Mouse (Mus musculus): ENCODE data around the gene Cntnap5b.

Cntnap5b gene

DNA sequence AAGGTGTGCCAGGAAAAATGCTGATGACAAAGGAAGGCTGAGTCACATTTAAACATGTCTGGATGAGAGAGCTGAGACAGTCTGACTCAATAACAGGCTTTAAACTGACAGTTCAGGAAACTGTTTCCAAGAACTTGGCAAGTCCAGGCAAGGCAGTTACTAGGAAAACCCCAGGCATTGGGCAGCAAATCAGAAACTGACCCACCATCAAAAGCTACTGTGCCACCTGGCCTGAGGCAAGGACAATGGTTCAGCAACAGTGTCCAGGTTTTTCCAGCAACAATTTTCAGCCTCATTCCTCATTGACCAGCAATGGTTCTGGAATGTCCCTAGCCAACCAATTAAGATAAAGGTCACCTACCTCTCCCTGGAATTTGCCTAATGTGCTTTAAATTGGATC lies 399.0 kb downstream of the Cntnap5b start:
- no peak for DNase-seq (ENCODE audit: low read depth, low spot score)

DNA sequence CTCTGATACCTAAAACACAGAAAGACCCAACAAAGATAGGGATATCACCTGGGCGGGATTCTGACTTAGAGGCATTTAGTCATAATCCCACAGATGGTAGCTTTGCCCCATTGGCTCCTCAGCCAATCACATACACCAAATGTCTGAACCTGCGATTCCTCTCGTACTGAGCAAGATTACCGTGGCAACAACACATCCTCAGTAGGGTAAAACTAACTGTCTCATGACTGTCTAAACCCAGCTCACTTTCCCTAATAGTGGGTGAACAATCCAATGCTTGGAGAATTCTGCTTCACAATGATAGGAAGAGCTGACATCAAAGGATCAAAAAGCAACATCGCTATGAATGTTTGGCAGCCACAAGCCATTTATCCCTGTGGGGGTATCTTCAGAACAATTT lies 407.5 kb downstream of the Cntnap5b start:
- DNase-seq (ENCODE audit: low read depth, low spot score) = peak; percentile 100

DNA sequence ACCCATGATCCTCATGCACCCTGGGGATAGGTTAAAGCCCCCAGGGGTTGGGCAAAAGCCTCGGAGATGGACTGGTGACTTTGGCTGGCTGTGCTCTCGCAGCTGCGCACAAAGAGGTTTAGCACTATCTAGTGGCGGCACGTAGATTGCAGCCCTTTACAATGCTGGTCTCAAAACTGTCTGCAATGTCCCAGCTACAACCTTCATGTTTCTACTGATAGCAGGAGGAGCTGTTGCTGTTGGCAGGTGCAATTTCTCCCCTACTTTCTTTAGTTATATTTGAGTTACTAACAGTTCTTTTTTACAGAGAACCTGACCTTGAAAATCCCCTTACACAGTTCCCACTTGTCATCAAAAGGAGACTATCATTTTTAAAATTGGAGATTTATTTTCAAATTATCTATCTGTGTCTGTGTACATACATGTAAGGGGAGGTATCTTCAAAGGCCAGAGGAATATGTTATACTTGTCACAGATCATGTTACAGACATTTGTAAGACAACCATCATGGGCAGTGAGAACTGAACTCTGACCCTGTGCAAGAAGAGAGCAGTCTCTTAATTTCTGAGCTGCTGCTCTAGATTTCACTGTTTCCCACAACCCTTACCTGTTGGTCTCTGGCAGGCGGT lies 459.5 kb downstream of the Cntnap5b start:
- peak; percentile 1 for DNase-seq (ENCODE audit: low read depth, low spot score)

DNA sequence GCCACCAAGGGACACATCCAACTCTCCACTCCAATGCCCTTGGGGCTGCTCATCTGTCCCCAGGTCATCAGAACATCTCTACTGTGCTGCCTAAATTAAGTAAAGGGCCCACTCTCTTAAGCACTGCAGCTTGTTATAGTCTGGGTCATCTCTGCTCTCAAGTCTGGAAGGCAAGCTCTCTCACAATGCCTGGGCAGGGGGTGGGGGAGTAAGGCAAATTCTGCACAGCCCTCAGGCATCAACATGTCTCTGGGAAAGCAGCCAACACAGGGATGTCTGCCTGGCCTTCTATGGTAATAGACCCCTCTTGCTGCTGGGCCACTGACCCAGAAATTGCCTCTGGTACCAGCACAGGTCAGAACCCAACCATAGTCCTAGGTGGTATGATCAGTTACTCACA lies 479.4 kb downstream of the Cntnap5b start:
- DNase-seq (ENCODE audit: low read depth, low spot score) = no peak

DNA sequence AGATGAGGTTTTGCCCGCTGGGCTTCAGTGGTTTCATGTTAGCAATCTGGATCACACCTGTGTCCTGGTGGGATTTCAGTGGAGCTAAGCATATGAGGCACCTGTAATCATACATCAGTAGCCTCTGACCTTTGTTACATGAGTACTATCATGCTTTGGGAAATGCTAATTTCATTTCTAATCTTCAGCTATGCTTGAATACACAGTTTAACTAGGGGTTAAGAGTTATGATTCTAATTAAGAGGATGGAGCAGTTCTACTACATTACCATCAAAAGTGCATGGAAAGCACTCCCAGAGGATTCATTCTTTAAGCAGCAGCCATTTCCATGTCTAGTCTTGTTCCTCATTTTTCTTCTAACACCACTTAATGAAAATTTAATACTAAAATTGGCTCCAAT lies 538.1 kb downstream of the Cntnap5b start:
- DNase-seq (ENCODE audit: low read depth, low spot score) = no peak

DNA sequence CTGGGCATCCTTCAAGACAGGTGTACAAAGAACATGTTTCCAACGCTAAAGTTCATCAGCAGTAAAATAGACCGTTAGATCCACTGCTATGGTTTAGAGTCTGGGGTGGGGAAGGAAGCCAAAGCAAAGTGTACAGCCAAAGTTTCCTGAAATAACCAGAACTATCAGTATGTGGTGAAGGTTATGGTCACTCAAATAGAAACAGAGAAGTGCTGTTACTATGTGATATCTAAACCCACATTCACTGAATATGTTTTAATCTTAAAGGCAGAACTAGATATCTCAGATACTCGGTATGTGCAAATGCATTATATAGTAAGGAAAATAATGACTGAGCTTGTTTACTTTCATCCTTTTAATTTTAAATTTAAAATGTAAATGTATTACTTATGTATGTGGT lies 558.5 kb downstream of the Cntnap5b start:
- no peak for DNase-seq (ENCODE audit: low read depth, low spot score)

DNA sequence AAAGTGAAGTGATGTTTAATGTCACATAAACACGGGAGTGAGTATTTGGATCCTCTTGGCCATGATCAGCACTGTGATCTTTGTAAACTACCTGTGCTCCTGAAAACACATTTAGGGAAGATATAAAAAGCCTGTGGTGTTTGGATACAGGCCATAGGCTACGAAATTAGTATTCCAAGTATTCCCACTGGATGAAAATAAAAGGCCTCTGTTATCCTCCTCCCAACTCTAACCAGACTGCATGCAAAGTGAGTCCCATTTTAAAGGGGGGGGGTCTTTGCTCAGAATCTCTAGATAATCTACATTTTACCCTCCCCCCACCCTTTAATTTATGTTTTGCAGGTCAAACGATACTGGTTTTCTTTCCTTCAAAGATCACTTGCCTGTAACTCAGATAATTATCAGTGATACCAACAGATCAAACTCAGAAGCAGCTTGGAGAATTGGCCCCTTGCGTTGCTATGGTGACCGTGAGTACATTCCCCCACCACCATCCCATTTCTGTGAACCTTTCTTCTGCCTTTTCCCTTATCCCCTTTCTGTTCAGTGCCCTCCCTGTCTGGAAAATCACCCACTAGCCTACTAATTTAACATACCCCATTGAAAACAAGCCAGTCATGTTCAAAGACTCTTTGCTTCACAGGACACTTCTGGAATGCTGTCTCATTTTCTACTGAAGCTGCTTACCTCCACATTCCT lies 597.0 kb downstream of the Cntnap5b start:
- DNase-seq (ENCODE audit: low read depth, low spot score) = peak; percentile 5

DNA sequence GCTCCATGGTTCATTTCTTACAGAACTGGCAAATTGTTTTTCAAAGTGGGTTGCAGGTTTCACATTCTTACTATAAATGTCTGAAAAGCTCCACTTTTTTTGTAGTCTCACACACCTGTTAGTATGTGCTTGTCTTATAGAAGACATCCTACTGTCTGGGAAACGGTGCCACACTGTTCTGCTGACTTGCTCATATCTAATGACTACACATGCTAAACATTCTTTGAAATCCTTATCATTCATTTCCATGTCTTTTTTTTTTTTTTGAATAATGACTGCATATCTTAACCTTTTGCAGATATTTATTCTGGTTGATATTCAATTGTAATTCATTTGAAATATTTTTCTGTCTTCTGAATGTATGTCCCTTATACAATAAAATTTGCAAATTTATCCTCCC lies 613.7 kb downstream of the Cntnap5b start:
- DNase-seq (ENCODE audit: low read depth, low spot score) = no peak

DNA sequence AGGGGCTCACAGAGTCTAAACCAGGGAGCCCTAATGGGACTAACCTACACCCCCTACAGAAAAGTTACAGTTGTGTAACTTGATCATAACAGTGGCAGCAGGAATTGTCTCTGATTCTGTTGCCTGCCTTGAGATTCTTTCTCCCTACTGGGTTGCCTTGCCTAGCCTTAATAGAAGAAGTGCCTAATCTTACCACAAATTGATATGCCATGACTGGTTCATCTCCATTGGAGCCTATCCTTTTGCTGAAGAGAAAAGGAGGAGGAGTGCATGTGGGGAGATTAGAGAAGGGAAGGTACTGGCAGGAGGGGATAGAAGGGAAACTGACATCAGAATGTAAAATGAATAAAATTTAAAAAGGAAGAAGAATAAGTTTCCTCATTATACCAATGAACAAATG lies 621.5 kb downstream of the Cntnap5b start:
- DNase-seq (ENCODE audit: low read depth, low spot score) = no peak

DNA sequence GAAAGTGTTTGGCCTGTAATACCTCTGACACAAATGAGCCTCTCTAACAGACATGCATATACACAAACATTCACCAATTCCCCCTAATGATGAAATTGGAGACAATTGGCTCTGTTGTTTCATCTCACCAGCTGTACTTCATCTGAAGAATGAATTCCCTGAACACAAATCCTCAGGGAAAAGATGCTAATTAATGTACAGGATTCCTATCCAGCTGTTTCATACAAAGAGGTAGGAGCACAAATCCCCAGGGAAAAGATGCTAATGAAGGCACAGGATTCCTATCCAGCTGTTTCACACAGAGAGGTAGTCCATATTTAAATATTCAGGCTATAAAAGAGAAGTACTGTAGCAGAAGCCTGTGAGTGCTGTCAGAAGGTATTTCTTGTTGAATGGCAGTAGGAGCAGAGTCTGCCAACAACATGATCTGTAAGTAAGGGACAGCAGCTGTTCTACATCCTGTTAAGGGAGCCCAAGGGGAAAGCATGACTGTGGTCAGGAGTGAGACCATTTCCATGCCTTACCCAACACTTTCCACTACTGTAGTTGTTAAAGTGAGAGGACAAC lies 644.2 kb downstream of the Cntnap5b start:
- DNase-seq (ENCODE audit: low read depth, low spot score) = peak; percentile 18

DNA sequence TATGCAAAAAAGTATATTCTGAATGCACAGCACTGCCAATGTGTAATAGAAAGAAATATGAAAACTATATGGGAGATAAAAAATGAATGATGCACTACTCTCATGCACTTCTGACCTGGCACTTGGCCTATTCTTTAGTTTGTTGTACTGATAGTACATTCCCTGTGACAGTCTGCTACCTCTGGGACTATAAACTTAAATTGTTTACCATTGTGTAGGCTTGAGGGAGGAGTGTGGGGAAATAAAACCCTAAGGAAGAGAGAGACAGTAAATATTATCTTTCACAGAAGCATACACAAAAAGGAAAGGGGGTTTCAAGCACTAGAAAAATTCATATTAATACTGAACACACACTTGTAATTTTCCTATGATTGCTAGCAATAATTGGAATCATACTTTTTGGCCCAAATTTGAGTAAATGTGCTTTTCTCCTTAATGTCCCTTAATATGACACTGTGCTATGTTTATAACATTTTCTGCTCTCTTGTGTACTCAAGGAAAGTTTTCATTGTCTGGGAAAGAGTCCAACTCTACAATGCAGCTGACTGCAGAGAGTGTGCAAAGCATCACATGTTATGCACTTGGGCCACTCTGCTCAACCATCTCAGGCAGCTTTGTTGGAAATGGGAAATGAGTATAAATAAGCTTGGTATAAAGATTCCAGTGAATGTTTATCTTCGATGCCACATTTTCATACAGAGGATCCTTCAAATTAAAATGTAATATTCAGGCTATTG lies 657.6 kb downstream of the Cntnap5b start:
- no peak for DNase-seq (ENCODE audit: low read depth, low spot score)

DNA sequence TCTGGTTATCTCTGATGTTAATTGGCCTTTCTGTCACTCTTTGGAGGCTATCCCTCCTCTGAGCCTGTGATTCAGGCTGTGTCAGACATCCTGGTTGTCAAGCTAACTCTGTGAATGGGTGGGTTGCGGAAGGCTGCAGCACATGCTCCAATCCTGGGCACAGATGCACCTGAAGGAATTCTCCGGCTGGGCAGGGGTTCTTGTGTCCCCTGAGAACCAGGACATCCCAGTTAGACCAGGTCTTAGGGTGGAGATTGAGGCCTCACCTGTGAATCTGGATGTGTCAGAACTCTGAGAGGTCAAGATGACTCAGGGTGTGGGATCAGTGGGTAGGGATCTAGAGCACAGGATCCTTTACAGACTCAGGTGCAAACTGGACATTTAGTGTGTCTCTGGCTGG lies 691.3 kb downstream of the Cntnap5b start:
- DNase-seq (ENCODE audit: low read depth, low spot score) = no peak

DNA sequence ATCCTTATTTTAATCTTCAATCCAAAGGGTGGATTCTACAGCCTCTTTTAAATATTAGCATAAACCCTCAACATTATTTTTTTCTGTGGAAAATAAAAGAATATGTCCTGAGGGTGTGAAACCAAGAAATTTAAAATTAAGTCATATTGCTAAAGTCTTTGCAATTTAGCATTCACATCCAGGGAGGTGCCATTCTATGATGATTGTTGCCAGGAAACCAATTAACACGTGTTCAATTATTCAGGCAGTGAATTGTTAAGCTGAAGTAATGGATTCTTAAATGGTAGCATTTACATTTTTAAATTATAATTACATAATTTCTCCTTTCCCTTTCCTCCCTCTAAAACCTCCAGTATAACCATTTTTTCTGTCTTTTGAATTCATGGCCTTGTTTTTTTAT lies 692.7 kb downstream of the Cntnap5b start:
- DNase-seq (ENCODE audit: low read depth, low spot score) = no peak

DNA sequence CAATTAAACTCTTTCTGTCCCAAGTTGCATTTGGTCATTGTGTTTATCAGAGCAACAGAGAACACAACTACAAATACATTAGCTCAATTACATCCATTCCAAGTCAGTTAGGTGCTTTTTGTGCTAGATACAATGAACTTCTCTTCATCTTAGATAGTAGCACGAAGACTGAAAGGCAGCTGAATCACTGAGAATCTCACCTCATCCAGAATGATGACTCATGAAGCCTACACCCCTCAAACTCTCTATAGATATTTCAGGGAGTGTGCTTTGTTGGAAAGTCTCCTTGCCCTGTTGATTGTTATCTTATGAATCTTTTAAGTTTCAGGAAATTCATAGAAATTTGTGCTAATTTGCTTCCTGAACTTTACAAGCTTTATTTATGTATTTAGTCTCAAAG lies 695.0 kb downstream of the Cntnap5b start:
- DNase-seq (ENCODE audit: low read depth, low spot score) = no peak

DNA sequence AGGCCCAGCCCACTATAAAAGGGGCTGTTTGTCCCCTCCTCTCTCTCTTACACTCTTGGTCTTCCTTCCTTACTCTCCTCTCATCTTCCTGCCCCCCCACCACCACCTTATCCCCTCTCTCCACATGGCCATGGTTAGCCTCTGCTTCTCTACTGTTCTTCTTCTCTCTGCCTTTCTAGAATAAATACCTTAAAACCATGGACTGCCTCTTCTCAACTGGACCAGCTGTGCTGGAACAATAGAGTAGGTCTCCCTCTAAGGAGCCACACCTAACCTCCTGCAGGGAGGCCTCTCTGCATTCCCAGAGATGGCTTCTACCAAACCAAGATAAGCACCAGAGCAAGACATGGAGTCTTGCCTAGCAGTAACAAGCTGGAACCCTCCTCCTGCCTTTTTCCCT lies 737.3 kb downstream of the Cntnap5b start:
- DNase-seq (ENCODE audit: low read depth, low spot score) = no peak

All from mesoderm, embryonic 11.5 days (tissue).